Mouse (Mus musculus) E14TG2a.4 (cell line): ENCODE measurements around the gene Dpep1.

ENCODE experiments used
- CTCF ChIP-seq: conservative IDR thresholded peaks from 2 replicates; pipeline ENCODE4 v1.5.1; 2014; ENCODE audit warnings: low read length
- NANOG ChIP-seq: IDR thresholded peaks from 2 replicates; pipeline ENCODE4 v1.6.1; 2014; ENCODE audit warnings: borderline replicate concordance, low read length, mixed read lengths
- POU5F1 ChIP-seq: IDR thresholded peaks from 2 replicates; pipeline ENCODE4 v1.6.1; 2014; ENCODE audit warnings: low read length, borderline replicate concordance

DNA sequence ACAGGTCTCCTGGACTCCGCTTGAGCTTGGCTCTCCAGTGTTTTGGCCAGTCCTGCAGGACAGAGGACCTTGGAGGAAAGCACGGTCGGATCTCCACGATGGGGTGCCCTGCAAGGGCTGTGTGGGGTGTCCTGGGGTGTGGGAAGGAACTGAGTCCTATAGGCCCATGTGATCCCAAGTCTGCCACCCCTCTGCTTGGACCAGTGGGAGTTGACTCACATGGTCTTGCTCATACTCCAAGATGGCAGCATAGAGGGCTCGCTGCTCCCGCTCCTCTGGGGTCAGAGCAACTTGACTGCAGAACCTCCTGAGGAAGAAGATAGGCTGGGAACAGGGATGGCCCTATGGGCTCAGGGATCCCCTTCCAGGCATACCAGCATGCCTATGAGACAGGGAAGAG, 61.7 kb downstream of the Dpep1 start:
- TF ChIP-seq CTCF (no peak), POU5F1 (no peak), NANOG (no peak)
